Mouse (Mus musculus): ENCODE results near the gene Ofd1.

DNA sequence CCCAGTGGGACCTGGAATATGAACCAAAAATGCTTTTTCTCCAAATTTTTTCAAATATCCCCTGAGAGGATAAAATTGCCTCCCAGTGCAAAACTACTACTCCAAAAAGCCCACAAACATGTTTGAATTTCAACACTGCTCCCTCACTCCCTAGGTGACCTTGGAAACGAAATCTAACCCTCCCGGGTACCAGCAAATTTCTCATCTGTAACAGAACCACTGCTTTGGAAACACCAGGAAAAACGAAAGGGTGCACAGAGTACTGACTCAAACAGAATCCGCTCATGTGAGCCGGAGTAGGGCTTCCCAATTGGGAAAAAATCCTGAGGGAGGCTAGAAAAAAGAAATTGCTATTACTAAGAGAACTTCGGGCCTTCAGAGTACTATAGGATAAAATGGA, 36.9 kb upstream of the Ofd1 start:
- no peak for TF ChIP-seq CTCF (conservative IDR thresholded peaks at IDR 0.05; ENCODE audit: low read length)
- TF ChIP-seq POU5F1 (IDR thresholded peaks at IDR 0.05; ENCODE audit: borderline replicate concordance, low read length): no peak
